Mouse (Mus musculus): Measurements from ENCODE around the gene Cxcr5.

DNA sequence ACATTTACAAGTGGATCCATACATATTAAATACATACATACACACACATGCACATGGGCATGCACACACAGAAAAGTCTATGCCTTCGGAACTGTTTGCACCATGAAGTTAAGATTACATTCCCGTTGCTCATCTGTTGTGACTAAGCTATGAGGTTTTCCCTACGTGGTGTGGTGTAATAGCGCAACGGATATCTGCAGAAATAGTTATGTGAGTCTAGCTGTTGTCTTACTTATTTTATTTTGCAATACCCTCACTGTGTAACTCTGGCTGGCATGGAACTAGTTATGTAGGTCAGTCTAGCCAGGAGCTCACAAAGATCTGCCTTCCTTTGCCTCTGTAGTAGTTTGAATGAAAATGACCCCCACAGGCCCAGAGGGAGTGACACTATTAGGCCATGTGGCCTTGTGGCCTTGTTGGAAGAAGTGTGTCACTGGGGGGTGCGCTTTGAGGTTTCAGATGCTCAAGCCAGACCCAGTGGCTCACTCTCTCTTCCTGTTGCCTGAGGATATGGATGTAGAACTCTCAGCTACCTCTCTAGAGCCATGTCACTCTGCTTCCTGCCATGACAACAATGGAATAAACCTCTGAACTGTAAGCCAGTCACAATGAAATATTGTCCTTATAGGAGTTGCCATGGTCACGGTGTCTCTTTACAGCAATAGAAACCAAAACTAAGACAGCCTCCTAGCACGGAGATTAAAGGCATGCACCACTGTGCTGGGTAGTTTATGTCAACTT, 13.1 kb downstream of the Cxcr5 start:
- TF ChIP-seq CTCF (IDR thresholded peaks at IDR 0.05; ENCODE audit: borderline replicate concordance, insufficient read depth, low read length) (no peak), POLR2A (IDR thresholded peaks at IDR 0.05; ENCODE audit: low read depth, low read length) (no peak)

Measured in embryonic fibroblast, embryonic 13.5 days (primary cell).